Mouse (Mus musculus) neural tube, embryonic 15.5 days (tissue): ENCODE measurements around the gene 5730522E02Rik. TPM values are rescaled to one million over a fixed set of nuclear protein-coding genes. Genes with fewer than 3 reads are reported as not detected.
A peak's percentile ranks its signal among the peaks of the same experiment; 100 is the strongest.
"Not testable (repeated sequence)": the region's sequence is repeated elsewhere in the genome, so short reads cannot be mapped to it uniquely, and the experiment has no call there.

Experiments
- ATAC-seq: fragments of 200-750 bp; cut with Nextera tagmentation; 2 replicates; pipeline ENCODE4 v1.8.0; 2017; ENCODE audit warnings: mild to moderate bottlenecking, moderate TSS enrichment, moderate library complexity; ENCODE audit not compliant: low FRiP score
- H3K27ac ChIP-seq: fragments of 300-500 bp; sonication (generic); replicated peaks from 2 replicates; pipeline ENCODE4 v1.5.1; 2015; ENCODE audit warnings: mild to moderate bottlenecking, inconsistent platforms
- H3K27me3 ChIP-seq: fragments of 300-500 bp; sonication (generic); replicated peaks from 2 replicates; pipeline ENCODE4 v1.6.1; 2015; ENCODE audit warnings: inconsistent platforms
- H3K36me3 ChIP-seq: fragments of 300-500 bp; sonication (generic); 2 replicates; pipeline ENCODE4 v1.6.1; 2015; ENCODE audit warnings: inconsistent platforms
- H3K4me1 ChIP-seq: fragments of 300-500 bp; sonication (generic); 2 replicates; pipeline ENCODE4 v1.6.1; 2015; ENCODE audit warnings: inconsistent platforms
- H3K4me2 ChIP-seq: fragments of 300-500 bp; sonication (generic); 2 replicates; pipeline ENCODE4 v1.6.1; 2015; ENCODE audit warnings: inconsistent platforms, mild to moderate bottlenecking, moderate library complexity
- H3K4me3 ChIP-seq: fragments of 300-500 bp; sonication (generic); replicated peaks from 2 replicates; pipeline ENCODE4 v1.5.1; 2015; ENCODE audit warnings: mild to moderate bottlenecking, inconsistent platforms
- H3K9ac ChIP-seq: fragments of 300-500 bp; sonication (generic); replicated peaks from 2 replicates; pipeline ENCODE4 v1.6.1; 2015; ENCODE audit warnings: mild to moderate bottlenecking, inconsistent platforms
- H3K9me3 ChIP-seq: fragments of 300-500 bp; sonication (generic); replicated peaks from 2 replicates; pipeline ENCODE4 v1.6.1; 2016; ENCODE audit warnings: inconsistent platforms
- WGBS: fragments of 180-500 bp; shearing (Covaris S2); methylation state at CpG from one replicate; pipeline ENCODE4 v1.1.7; 2015; ENCODE audit warnings: mixed read lengths; 5-methylcytosine and 5-hydroxymethylcytosine counted together
- polyA plus RNA-seq: library from polyadenylated mRNA; unstranded; fragments of >200 nt; fragmentation: Nextera tagmentation; extraction: Ambion mirVana; gene quantifications from 2 replicates; pipeline ENCODE4 v1.2.1, GENCODE M21; 2015

5730522E02Rik gene
- polyA plus RNA-seq, result 9.5 and 15.0 TPM in 2 replicates

DNA sequence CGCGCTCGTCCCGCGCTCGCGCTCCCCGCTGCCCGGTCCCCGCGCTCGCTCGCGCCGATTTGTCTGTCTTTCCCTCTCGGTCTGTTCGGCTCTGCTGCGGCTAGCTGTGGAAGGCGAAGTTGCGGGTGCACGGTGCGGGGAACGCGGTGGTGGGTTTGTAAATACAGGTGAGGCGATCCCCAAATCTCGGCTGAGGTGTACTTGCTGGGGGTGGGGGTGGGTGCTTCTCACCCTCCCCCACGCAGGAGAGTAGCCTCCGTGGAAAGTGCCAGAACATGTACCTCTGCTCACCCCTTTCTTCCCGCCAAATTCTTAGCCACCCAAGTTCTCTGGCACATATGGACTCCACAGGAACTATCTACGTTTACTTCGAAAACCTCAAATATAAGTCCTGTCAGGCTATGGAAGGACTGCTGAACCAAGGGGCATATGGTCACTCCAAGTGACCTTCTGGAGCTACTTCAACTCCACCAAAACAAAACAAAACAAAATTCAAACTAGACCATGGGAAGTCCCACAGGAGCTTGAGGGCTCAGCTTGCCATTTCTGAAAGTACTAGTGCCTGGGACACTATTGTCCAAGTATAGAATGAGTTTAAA lies at the start of gene 5730522E02Rik:
TSS of gene 5730522E02Rik (minus strand) at position 182 of the 599 bp plus-strand sequence.
- Histone ChIP-seq H3K27ac (peak within 1 kb of the TSS; percentile 98), H3K27me3 (no peaks in the 10 kb centered on the region), H3K36me3 (no peaks in the 10 kb centered on the region), H3K4me1 (peaks cover 11% of the 10 kb centered on the region; the same call in 1 of the 2 replicates), H3K4me2 (peak within 1 kb of the TSS; percentile 79), H3K9me3 (no peaks in the 10 kb centered on the region), H3K9ac (peak within 1 kb of the TSS; percentile 87), H3K4me3 (peak within 1 kb of the TSS; percentile 70)
- ATAC-seq, result no peak; the same call in 1 of the 2 replicates
- WGBS, result 3% methylated on average over 26 of the region's 31 CpGs

DNA sequence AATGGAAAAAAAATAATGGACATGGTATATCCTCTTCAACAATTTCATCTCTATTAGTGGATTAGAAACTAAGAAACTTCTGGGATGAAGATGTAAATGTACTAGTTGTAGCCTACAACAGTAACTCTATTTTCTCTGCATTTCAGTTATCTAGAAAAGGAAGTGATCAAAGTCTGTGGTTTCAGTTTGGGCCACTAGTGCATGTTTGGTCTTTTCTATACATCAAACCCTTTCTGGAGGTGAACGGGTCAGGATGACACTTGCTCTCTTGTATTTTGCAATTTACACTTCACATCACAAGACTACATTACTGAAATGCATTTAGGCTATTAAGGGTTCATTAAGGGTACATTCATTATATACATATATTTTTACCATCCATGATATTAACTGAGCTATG lies 26.0 kb upstream of the 5730522E02Rik start:
- no peak overlapping the region for H3K27ac ChIP-seq
- H3K9me3 ChIP-seq, result no peaks in the 10 kb centered on the region
- no peak overlapping the region for H3K4me2 ChIP-seq
- no peak overlapping the region for H3K4me3 ChIP-seq
- 91% methylated on average over 1 of the region's 1 CpGs for WGBS
- no peaks in the 10 kb centered on the region for H3K27me3 ChIP-seq
- no peaks in the 10 kb centered on the region for H3K36me3 ChIP-seq
- H3K4me1 ChIP-seq, result no peaks in the 10 kb centered on the region
- ATAC-seq, result no peak
- no peak overlapping the region for H3K9ac ChIP-seq

DNA sequence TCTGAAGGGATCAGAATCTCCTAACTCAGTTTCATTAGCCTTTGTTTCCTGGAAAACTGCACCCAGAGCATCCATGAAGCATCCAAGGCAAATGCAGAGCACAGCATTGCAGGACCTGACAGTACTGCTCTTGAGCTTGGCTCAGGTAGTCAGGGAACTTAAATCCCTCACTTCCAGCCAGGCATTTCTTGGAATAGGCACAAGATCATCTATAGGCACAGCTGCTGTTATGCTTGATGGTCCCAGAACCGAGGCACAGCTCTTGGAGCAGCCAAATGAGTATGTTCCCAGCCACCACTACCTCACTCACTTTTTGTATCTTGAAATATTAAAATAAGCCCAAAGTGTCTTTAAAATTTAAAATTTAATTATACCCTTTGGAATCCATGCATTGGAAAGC lies 19.3 kb upstream of the 5730522E02Rik start:
- Histone ChIP-seq H3K27me3 (no peaks in the 10 kb centered on the region), H3K4me3 (no peak overlapping the region), H3K9me3 (no peaks in the 10 kb centered on the region), H3K4me2 (no peak overlapping the region), H3K4me1 (no peaks in the 10 kb centered on the region), H3K27ac (no peak overlapping the region), H3K9ac (no peak overlapping the region), H3K36me3 (no peaks in the 10 kb centered on the region)
- no peak for ATAC-seq
- WGBS, result 61% methylated on average over 1 of the region's 1 CpGs

DNA sequence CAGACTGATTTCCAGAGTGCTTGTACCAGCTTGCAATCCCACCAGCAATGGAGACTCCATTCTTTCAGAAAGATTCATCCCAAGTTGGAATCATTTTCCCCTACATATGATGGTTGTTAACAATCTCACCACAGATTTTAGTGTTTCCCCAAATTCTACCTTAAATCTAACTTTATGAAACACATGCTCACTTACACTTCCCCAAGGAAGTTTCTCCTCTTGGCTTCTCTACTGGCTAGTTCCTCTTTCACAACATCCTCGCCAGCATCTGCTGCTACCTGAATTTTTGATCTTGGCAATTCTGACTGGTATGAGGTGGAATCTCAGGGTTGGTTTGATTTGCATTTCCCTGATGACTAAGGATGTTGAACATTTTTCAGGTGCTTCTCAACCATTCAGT lies 3.1 kb upstream of the 5730522E02Rik start:
- not testable (repeated sequence) for H3K9me3 ChIP-seq, H3K4me3 ChIP-seq, H3K36me3 ChIP-seq, H3K27me3 ChIP-seq, H3K27ac ChIP-seq, H3K9ac ChIP-seq, ATAC-seq, H3K4me2 ChIP-seq
- WGBS, result 89% methylated on average over 1 of the region's 1 CpGs
- peaks cover 11% of the 10 kb centered on the region; the same call in 1 of the 2 replicates for H3K4me1 ChIP-seq

DNA sequence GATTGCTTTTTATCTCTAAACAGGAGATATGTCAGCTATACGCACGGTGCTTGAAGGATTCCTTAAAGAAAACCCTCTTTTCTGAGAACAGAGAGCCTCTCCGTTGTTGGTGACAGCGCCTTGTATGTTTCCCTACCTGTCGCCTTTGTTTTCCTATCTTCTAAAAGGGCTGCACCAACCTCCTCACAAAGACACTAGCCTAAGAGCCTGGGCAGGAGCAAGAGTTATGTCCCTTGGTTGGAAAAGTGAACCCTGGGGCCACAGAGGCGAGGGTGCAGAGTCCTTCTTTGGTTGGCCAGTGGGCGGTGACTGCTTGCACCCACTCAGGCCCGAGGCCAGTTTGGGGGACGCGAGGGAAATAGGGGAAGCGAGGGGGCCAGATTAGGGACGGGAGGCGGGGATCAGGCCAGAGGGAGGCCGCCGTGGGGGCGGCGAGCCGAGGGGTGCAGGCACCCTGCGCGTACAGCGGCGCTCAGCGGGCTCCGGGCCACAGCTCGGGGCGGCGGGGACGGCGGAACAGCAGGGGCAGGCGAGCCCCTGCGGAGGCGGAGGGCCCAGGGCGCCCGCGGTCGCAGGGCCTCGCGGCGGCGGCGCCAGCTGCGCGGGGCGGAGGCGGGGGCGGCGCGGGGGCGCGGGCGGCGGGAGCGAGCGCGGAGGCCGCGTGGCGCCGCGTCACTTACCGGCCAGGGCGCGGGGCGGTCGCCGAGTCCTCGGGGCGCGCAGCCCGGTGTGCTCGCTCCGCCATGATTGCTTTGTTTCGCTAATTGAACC lies 567 bp downstream of the 5730522E02Rik start:
- no peaks in the 10 kb centered on the region for H3K36me3 ChIP-seq
- no peaks in the 10 kb centered on the region for H3K9me3 ChIP-seq

DNA sequence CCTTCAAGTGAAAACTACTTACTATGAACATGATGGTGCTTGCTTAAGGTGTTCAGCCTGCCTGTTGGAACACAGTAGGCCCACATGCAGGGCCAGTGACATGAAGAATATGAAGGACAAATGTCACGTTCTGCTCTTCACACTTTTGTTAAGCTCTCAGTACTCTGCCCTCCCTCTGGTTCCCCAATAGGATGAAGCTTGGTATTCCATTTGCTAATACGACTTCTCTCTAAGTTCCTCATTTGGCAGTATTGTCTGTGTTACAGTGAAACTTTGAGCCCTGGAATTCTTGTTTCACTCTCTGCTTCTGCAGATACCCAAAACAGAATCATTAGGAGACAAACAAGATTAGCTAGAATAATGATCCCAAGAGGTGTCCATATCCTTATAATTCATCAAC lies 7.1 kb downstream of the 5730522E02Rik start:
- WGBS, result 97% methylated on average over 2 of the region's 2 CpGs
- Histone ChIP-seq H3K4me2 (no peak overlapping the region), H3K9me3 (no peaks in the 10 kb centered on the region), H3K9ac (no peak overlapping the region), H3K4me1 (no peaks in the 10 kb centered on the region), H3K27me3 (no peaks in the 10 kb centered on the region), H3K36me3 (no peaks in the 10 kb centered on the region), H3K27ac (no peak overlapping the region), H3K4me3 (no peak overlapping the region)
- no peak for ATAC-seq

More for the DNA sequence above, 567 bp downstream of the 5730522E02Rik start:
- 1% methylated on average over 62 of the region's 73 CpGs for WGBS
- H3K4me2 ChIP-seq, result peak overlapping the region; percentile 79
- peak overlapping the region; percentile 87 for H3K9ac ChIP-seq
- ATAC-seq, result peak; percentile 96
- peak overlapping the region; percentile 70 for H3K4me3 ChIP-seq
- peak overlapping the region; percentile 98 for H3K27ac ChIP-seq
- peaks cover 11% of the 10 kb centered on the region; the same call in 1 of the 2 replicates for H3K4me1 ChIP-seq
- H3K27me3 ChIP-seq, result no peaks in the 10 kb centered on the region

DNA sequence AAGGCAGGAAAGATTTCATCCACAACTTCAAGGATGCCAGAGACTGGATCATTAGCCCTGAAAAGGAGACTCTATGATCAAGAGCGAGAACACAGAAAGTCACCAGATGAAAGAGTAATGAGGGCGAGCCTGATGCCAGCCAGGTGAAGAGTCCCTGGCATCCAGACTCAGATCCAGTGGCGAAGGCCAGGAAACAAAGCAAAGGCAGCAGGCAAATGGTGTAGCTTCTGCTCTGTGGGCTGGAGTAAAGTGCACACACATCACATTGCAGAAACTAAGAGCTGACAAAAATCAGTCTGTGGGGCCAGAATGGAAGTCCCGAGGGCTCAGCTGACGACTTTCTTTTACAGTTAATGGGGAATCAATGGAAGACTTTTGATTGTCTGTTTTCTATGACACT lies 7.7 kb downstream of the 5730522E02Rik start:
- ATAC-seq, result no peak
- 77% methylated on average over 5 of the region's 5 CpGs for WGBS
- Histone ChIP-seq H3K9ac (no peak overlapping the region), H3K4me1 (no peaks in the 10 kb centered on the region), H3K4me2 (no peak overlapping the region), H3K27me3 (no peaks in the 10 kb centered on the region), H3K27ac (no peak overlapping the region), H3K36me3 (no peaks in the 10 kb centered on the region), H3K9me3 (no peaks in the 10 kb centered on the region), H3K4me3 (no peak overlapping the region)

DNA sequence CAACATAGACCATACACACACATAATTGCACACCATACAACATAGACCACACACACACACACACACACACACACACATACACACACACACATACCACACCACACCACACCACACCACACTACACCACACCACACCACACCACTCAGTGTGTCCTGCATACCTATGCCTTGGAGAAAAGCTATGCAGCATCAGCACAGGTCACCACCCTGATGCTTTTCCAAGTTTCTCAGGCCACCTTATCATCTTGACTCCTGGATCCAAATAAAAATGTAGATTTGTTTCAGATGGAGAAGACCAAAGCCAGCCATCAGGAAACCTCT lies 8.8 kb downstream of the 5730522E02Rik start:
- no peak overlapping the region for H3K9ac ChIP-seq
- H3K4me2 ChIP-seq, result no peak overlapping the region
- no peaks in the 10 kb centered on the region for H3K27me3 ChIP-seq
- no peaks in the 10 kb centered on the region for H3K4me1 ChIP-seq
- H3K4me3 ChIP-seq, result no peak overlapping the region
- H3K9me3 ChIP-seq, result no peaks in the 10 kb centered on the region
- H3K27ac ChIP-seq, result no peak overlapping the region
- no peaks in the 10 kb centered on the region for H3K36me3 ChIP-seq
- no peak for ATAC-seq

DNA sequence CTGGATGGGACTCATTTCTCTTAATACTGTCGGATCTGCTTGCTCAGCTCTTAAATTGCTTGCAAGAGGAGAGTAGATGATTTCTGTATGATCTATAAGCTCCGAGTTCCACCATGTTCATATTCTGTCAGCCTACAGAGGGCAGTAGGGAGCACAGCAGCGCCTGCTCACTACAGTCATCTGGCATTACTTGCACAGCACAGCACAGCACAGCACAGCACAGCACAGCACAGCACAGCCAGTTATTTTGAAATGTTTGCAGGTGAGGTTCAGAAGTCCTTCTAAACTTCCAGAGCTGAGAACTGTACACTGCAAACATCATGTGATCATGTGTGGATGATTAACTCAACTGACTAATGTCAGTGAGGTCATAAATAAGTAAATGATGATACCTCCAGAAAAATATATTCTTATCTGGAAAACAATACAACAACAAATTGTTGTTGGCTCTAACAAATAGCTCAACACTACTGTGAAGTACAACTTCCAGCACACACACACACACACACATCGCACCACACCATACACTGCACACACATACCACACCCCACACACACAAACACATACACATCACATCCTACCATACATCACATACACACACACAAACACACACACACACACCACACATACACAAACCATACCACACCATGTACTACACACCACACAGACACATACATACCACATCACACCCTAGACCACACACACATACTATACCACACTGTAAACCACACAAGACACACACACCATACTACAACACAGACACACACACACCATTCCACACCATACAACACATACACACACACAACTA lies 9.4 kb downstream of the 5730522E02Rik start:
- H3K27ac ChIP-seq, result no peak overlapping the region
- no peak overlapping the region for H3K4me2 ChIP-seq
- H3K4me1 ChIP-seq, result no peaks in the 10 kb centered on the region
- H3K27me3 ChIP-seq, result no peaks in the 10 kb centered on the region
- no peak overlapping the region for H3K4me3 ChIP-seq
- H3K9ac ChIP-seq, result no peak overlapping the region
- H3K9me3 ChIP-seq, result no peaks in the 10 kb centered on the region
- WGBS, result 63% methylated on average over 4 of the region's 4 CpGs
- no peaks in the 10 kb centered on the region for H3K36me3 ChIP-seq
- ATAC-seq, result 0 out of 2 replicates have a peak, but pooled peaks have one; percentile 31

DNA sequence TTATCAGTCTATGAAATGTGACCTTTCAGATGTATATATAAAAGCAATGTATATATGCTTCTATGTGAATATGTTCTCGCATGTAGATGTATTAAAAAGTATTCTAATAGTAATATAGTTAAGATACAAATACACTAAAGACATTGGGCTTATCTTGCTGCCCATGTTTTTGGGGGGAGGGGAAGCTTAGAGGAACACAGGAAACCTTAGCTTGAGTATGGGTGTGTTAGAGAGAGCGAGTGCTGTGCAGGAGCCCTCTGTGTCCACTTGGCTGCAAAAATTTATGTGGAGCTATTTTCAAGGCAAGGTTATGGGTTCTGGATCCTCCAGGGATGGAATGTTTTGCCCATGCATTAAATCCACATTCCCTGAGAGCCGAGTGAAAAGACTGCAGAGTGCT lies 15.1 kb downstream of the 5730522E02Rik start:
- Histone ChIP-seq H3K9ac (no peak overlapping the region), H3K9me3 (no peaks in the 10 kb centered on the region), H3K4me1 (no peaks in the 10 kb centered on the region), H3K4me3 (no peak overlapping the region), H3K27me3 (no peaks in the 10 kb centered on the region), H3K4me2 (no peak overlapping the region), H3K36me3 (no peaks in the 10 kb centered on the region), H3K27ac (no peak overlapping the region; the same call in 1 of the 2 replicates)
- ATAC-seq, result no peak
- WGBS, result 70% methylated on average over 3 of the region's 3 CpGs

DNA sequence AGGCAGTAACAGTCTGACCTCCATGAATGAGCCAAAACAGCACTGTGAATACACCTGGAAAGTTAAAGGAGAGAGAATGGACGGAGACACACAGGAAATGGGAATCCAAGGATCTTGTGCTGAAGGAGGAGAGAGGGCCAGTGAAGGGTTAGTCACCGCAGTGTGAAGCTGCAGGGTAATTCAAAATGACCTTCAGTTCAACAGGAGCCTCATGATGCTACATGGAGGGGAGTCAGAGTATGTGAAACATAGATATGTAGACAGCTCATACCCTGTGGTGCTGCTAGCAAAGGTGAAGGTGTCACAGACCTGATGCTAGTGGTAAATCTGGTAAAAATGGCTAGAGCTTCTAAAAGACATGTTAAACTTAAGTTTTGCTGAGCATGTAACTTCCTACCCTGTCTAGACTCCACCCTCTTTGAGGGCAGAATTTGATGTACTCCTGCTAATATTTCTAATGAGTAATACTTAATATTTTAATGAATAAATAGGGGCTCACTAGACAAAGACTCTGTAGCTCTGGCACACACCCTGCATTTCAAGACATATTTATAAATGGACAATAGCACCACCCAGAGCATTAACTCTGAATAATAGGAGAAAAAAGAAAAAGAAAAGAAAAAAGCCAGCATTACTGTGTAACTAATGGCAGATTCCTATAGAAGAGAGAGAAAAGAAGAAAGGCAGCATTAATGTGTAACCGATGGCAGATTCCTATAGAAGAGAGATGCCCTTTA lies 23.2 kb downstream of the 5730522E02Rik start:
- WGBS, result 76% methylated on average over 3 of the region's 3 CpGs
- no peak for ATAC-seq
- H3K9ac ChIP-seq, result no peak overlapping the region

More for the DNA sequence above, 23.2 kb downstream of the 5730522E02Rik start:
- H3K36me3 ChIP-seq, result no peaks in the 10 kb centered on the region
- no peaks in the 10 kb centered on the region for H3K9me3 ChIP-seq
- no peaks in the 10 kb centered on the region for H3K27me3 ChIP-seq
- H3K27ac ChIP-seq, result no peak overlapping the region
- H3K4me2 ChIP-seq, result no peak overlapping the region
- no peak overlapping the region for H3K4me3 ChIP-seq
- H3K4me1 ChIP-seq, result no peaks in the 10 kb centered on the region
